Mouse (Mus musculus) left cerebral cortex, adult 9 months (tissue): ENCODE results near the gene Slc38a6.

Source experiments
- DNase-seq, 2 experiments: peaks; one replicate each; pipeline ENCODE4 v3.0.0; 2022; ENCODE audit warnings: low spot score in 2 of 2

Slc38a6 gene

DNA sequence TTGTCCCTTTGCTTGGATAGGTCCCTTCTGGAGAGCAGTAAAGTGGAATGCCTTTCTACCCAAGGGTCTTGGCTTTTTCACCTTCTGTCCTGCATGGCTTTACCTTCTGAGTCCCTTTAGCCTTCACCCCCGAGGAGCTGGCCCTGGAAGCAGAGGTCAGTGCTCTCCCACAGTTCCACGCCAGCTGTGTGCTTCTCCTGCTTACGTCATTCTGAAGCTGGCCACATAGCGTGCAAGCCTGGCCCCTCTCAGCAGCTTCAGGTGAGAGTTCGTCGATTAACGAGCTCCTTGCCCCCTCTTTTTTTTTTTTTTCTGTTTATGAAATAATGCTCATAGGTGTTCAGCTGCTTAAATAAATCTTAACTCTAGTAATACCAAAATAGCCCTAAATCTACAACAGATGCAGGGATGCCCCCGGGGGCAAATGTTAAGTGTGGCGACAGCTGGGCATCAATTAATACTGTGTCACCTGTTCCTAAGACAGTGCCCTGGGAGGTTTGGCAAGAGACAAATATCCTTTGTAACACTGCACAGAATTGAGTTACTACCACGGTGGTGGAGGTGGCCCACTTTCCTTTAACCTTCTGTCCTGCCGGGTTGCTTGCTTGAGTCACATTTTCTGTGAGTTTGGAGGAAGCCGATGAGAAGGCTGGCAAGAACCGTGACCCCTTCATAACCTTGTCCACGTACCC lies 68.7 kb downstream of the Slc38a6 start:
- no peak for DNase-seq

DNA sequence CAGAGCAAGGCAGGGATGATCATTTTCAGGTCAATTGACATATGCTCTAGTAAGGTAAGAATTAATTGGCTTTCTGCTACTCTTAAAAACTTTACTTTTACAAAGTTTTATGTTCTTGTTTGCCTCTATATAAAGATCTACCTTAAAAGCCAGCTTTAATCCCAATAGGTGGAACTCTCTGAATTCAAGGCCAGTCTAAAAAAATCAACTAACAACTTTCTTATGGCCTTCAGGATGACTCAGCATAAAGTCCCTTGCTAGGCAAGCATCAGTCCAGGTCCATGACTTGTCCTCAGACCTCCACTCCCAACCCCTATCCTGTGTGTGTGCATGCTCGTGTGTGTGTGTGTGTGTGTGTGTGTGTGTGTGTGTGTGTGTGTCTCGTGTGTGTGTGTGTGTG lies 70.1 kb downstream of the Slc38a6 start:
- no peak for DNase-seq

DNA sequence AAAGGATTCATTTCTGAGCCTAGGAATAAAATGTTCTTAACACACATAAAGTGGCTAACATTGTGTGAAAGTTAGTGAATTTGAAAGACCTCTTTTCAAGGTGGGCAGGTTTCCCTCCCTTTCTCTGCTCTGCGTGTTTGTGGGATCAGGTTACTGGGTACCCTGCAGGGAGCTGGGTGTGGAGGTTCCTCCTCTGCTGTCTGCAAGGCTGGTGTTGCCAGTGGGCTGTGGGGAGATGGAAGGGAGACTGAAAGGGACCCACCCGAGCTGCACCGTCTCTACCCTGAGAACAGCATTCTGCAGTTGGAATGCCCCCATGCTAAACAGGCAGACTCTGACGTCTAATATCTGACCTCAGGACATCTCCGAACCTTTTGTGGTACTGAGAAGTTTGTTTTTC lies 70.7 kb downstream of the Slc38a6 start:
- no peak for DNase-seq

DNA sequence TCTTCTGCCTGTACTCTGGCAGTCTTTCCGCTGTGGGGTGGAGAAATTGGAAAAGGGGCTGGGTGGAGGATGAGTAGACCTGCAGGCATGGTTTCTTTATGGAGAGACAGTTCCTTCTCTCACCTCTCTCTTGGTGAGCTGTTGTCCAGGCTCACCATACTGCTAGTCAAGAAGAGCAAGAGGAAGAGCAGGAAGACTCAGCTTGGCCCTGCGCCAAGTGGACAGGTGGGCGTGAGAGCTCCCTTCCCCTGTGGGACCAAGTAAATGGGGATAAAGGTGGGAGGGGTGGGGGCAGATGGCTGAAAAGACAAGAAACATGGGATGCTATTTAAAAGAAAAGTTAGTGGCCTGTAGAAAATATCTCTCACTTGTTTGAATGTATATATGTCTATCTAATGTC lies 71.2 kb downstream of the Slc38a6 start:
- no peak for DNase-seq

DNA sequence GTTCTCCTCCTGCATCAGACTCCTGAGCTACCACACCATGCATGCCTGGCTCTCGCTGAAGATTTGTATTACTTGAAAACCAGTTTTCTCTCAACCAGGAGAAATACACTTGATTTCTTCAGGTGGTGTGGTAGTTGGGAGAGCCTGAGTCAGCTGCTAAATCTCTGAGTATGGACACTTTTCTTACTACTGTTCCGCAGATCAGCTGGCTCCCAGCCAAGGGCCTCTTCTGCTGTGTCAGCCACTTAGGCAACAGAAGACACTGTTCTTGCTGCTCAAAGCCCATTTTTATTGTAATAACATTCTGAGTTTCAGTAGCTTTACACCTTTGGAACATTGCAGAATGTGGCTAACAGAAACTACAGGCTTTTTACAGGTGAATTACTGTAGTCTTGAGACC lies 72.1 kb downstream of the Slc38a6 start:
- no peak for DNase-seq

DNA sequence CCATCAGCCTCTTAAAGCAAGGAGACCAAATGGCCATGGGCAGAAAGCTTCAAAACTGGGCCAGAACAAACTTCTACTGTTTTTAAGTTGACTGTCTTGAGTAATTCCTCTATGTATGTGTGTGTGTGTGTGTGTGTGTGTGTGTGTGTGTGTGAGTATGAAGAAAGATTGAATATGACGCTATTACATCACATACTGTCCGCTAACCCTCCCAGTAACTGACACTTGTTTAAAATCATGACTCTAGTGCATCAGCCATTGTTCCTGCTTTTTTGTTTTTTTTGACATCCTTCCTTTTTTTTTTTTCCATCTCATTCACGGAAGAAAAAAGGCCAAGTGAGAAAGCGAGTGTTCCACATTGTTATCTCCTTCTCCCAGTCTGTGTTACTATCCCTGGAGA lies 72.9 kb downstream of the Slc38a6 start:
- DNase-seq: no peak

DNA sequence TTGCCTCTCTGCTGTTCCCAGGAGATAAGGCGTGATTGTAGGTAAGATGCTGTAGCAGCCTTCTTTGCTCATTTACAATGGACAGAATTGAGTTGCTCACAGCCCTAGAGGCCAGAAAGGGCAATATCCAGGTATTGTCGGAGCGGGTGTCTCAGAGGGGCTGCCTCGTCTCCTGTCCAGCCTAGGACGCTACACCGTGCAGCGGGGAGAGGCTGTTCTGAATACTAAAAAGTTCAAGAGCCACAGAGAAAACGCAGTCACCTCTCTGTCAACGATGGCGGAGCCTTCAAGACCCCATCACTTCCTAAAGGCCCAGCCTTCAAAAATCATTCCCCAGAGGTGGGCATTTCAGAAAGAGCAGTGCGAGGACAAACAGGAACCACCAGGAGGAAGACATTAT lies 74.6 kb downstream of the Slc38a6 start:
- no peak for DNase-seq

DNA sequence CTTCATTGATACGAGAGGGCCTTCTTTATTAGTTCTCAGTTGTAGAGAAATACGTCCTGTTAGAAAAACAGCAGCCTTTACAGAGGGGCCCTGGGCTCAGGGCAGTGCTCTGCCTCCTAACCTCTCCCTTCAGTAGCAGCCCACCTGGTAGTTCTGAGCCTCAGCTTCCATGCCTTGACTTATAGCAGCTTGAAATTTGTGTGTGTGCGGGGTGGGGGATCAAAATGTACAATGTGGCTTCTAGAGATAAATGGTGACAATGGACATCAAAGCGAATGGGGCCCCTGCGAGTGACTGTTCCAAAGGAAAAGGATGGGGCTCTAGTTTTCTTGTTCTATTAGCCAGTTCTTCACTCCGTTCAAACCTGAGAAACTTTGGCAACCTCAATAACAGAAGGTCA lies 76.8 kb downstream of the Slc38a6 start:
- no peak for DNase-seq

DNA sequence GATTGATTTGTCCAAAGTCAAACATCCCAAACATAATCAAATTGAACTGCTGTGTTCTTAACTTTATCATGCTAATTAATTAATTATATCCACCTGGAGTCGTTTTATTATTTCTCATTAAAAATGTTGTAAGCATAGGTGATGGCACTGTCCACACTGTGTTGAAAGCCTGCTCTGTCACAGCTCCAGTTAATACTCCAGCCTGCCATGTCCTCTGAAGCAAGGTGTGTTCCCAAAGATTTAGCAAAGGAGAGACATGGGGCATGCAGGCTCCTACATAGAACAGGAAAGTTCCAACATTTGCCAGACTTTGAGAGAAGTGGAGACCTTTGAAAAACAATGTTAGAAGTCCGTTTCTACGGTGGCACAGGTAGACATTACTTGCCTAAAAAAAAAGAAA lies 77.4 kb downstream of the Slc38a6 start:
- no peak for DNase-seq

DNA sequence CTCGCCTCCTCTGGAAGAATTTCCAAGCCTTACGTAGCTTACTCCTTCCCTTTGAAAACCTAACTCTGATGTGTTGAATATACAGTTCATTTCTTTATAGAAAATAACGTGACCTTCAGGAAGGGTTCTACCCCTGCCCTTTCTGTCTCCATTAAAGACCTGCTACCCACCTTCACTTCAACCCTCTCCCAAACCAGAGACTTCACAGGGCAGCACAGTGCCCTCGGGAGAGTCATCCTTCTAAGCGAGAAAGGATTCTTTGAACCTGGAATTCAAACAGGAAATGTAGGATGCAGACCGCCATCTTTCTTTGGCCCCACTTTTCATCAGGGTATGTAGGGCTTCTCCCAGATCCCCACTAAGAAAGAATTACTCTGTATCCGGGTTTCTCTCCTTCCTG lies 80.0 kb downstream of the Slc38a6 start:
- no peak for DNase-seq

DNA sequence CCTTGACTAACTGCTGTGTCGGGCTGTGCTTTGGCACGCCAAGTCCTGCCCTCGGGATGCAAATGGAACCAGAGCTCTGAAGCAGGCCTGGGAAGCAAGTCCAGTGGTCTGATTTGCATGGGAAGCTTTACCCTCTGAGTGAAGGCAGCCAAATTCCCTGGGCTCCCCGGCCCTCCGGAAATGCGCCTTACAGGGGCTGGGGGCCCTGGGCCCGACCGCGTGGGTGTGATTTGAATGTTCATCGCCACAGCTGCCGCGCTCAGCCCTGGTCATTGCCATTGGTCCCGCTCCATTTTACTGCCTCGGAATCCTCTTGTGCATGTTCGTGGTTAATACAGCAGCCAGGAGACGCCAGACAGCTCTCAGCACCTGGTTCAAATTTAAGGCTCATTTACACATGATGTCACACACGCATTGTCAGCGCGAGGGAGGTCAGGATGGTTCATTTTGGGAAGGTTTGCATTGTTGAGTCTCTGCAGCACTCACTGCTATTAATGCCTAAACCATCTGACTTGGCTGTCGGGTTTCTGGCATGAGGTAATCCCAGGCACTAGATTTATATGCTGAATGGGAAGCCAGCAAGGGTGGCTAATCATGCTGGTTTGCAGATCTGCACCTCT lies 81.0 kb downstream of the Slc38a6 start:
- DNase-seq: no peak

DNA sequence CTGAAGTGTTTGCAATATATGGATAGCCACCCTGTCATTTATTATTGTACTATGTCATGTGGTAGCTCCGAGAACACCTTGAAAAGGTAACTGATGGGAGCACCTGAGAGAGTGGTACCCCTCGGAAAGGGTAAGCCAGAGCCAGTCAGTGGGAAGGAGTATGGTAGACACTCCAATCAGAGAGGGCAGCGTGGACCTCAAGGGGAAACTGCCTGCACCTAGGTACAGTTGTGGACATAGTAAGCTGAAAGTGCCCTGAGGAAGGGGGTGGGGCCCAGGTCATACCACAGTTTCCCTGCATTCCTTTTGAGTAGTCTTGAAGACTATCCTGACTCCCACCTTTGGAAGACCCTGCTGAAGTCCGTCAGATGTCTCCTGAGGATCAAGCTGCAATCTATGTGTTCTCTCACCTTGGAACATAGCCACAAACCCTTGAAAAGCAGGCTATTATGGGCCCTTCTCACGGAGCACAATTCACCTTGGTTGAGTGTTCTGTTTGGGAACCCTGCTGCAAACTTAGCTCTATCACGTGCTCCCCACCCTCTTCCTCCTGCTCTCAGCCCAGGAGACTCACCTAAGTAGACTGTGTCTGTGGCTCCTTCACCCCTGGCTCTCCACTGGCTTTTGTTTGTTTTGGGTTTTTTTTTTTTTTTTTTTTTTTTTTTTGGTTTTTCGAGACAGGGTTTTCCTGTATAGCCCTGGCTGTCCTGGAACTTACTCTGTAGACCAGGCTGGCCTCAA lies 82.5 kb downstream of the Slc38a6 start:
- DNase-seq: no peak

DNA sequence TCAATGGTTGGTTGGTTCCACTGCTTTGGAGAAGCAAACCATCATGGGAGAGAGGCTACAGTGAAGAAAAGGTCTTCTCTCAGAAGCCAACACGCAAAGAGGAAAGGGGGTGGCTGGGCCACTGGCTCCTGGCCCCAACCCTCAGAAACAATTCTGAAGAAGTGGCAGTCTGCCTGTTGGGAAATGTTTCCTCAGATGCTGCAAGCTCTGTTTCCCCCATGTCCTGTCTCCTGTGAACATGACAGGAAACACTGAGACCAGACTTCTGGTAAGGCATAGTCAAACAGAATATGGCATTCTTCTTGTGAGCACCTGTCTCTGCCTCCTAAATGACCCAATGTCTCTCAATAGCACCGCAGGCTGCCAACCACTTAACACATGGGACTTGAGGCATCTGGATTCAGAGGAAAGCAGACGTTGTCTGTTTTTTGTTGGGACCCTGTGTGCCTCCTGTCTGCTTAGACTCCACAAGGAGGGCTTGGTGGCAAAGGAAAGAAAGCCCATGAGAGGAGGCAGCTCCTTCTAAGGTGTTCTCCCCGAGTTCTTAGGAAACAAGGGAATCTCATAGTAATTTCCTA lies 83.9 kb downstream of the Slc38a6 start:
- DNase-seq: no peak

DNA sequence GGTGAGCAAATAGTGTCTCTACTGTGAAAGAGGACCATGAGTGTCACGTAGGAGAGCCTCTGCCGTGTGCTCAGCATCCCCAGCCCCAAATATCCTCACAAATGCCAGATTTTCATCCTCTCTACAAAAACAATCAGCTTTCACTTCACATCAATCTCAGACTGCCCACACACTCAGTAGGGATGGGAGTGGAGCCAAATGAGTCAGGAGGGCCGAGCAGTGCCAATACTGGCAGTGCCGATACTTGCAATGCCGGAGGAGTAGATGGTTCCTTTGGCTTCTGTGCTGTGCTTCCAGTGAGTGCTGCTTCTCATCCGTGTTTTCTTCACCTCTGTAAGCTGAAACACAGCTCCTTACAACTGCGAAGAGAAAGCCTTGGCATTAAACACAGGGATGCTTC lies 84.6 kb downstream of the Slc38a6 start:
- DNase-seq: peak in 1 of 2 experiments; percentile 34

DNA sequence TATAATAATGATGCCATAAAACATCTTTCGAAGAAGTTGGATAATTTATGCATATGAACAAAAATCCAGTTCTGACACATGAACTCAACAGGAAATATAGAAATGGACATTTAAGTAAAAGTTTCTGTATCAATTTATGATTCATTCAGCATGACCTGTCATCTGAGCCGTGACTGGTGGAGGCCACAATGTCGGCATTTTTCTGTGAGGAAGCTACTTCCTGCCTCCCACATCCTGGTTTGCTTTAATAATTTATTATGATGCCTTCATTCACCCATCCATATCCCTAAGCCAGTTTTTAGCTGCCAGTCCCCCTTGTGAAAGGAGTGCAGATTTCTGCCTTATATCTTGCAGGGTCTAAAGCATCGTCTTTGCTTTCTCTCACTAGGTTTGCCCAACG lies 91.4 kb downstream of the Slc38a6 start:
- DNase-seq: no peak

DNA sequence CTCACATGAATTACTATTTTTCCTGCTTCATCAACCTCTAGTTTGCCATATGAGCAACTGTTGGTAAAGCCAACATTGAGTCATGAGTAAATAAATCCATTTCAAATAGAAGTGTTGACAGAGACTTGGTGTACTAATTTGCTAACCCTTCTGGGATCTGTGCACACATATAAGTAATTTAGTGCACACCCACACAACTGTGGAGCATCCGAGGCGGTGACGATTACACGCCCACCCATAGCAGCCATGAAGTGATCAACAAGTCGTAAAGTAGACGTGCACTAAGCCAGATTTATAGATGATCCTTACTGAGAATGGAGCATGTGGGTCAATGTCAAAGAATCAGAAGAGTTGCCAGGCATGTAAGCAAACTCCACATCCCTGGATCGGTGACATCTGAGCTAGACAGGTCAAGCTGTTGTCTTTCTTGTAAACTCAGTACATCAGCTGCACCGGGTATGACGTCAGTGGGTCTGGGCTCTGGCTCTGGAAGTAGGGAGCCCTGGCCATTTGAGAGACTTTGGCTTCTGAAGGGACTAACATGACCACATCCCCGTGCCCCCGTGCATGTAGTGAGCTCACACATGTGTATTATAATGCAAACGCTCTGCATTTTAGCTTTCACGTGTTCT lies 92.3 kb downstream of the Slc38a6 start:
- DNase-seq: no peak

DNA sequence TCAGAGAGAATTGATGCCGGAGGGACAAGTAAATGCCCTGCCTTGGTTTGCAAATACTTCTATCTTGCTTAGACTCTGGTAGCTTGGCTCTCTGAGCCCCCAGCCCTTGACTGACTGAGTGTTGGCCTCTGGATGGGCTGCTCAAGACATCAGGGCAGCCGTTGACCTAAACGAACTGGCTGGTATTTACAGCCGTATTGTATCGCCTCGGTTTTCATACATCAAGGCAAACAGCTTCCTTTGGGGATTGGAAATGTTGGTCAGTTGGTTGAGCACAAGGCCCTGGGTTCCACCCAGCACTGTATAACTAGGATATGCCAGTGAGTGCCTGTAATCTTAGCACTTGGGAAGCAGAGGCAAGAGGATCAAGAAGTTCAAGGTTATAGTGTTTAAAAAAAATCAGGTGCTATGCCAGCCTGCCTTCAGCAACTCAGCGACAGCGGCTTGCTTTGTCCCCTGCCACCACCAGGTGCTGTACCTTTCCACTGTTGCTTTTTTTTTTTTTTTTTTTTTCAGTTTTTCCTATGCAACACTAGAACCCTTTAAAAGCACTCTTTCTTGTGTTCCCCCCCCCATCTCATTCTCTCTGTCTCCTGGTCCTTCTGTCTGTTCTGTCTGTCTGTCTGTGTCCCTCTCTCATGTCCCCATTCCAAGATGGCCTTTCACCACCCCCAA lies 94.2 kb downstream of the Slc38a6 start:
- DNase-seq: no peak

DNA sequence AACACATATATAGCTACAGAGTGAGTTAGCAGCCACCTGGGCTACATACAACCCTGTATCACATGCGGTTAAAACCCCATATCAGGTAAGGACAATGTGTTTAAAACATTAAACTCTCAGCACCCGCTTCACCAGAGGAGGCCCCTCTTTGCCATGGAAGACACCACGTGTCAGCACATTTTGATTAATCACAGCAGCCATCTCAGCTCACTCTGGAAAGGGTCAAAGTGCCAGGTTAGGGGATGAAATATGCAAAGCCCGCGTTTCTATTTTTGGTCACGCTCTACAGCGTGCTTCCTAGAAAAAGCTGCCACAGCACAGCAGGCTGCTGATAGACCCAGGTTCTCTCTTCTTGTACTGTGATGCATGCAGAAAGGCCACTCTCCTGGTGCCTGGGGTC lies 94.9 kb downstream of the Slc38a6 start:
- DNase-seq: no peak

DNA sequence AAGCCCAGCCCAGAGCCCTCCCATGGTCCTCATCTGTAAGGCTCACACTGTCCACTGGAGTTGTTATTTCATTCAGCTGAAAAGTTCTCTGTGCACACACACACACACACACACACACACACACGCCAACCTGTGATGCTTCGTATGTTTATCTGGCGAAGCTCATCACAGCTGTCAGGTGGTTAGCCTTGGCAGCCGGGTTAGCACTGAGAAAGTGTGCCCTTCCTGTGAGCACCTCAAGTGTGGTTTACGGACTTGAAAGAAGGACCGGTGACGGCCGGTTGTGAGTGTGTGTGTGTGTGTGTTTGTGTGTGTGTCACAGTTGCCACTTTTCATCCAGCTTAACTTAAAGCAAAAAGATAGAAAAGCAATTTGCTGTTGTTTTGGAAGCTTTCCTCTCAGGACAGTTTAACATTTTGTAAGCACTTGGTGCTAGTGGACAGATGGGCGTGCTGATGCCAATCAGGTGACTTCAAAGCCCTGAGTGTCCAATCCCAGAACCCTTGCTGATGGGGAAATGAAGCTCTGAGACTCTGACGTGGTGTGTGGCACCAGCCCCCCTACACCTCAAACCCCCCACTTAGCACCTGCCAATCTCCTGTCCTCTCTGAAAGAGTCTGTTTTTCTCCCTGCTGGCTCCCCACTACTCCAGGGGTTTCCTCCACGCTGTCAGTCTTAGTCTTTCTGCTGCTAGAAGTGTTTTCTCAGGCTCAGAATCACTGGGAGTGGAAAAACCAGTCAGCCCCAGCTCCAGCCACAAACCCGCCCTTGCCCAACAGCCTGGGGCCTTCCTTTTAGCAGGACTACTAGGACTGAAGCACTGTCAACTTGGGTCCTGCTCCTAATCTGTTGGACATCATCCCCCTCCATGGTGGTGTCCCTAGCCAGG lies 96.0 kb downstream of the Slc38a6 start:
- DNase-seq: no peak

DNA sequence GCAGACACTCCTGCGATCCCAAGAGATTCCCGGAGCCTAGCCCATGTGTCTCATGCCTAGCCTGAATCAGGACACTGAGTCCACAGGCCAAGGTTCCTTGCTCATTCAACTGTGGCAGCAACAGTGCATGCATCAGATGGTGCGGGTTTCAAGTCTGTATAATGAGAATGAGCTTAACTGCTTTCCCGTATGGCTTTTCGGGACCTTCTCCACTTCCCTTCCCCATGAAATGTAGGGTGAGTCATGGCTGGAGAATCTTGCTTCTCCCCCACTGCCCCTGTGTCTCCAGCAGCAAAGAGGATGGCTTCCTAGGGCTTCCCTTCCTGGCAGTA lies 96.6 kb downstream of the Slc38a6 start:
- DNase-seq: no peak

DNA sequence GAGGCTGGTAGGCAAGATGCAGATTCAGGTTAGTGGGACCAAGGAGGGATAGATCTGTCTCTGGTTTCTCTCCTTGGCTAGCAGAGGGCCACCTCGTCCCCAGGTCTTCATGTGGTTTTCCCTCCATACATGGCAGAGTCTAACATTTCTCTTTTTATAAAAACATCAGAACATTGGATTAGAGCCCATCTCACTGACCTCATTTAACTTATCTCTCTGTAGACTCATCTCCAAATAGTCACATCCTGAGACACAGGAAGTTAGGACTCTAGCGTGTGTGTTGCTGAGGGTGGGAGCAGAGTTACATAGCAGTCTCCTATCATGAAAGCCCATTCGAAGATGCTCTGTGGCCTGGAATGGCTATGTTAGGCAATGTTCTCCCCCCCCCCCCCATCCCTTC lies 97.3 kb downstream of the Slc38a6 start:
- DNase-seq: no peak
